Mouse (Mus musculus) thymus, adult 2 months (tissue): ENCODE data around the gene Pla2g4a.

ENCODE experiments used
- CTCF ChIP-seq: fragments of 200-500 bp; IDR thresholded peaks from 2 replicates; pipeline ENCODE4 v1.5.1; 2012; ENCODE audit warnings: mild to moderate bottlenecking, control low read depth, low read length, moderate library complexity, borderline replicate concordance; ENCODE audit not compliant: control insufficient read depth, poor library complexity, insufficient read depth; ENCODE audit errors: extremely low read depth
- POLR2A ChIP-seq: fragments of 200-500 bp; IDR thresholded peaks from 2 replicates; pipeline ENCODE4 v1.6.1; 2012; ENCODE audit warnings: mild to moderate bottlenecking, low read length, control low read depth, moderate library complexity; ENCODE audit not compliant: control insufficient read depth, poor library complexity, insufficient read depth; ENCODE audit errors: extremely low read depth

DNA sequence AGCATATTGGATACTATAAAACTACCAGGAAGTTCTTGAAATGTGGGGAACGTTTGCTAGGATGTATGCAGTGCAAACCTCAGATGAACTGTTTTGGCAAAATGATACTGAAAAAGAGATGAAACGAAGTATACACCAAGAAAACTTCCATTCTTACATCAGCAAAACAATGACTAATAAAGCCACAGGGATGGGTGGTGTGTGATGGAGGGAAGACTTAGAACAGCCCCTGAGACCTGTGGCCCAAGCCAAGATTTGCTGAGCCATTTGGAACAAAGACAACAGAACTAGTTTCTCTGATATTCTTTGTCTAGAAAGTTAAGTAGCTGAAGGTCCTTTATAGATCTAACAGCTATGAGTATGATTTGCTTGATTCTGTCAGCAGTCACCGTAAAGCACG, 105.5 kb downstream of the Pla2g4a start:
- TF ChIP-seq POLR2A (no peak), CTCF (no peak)
